Mouse (Mus musculus) cortical plate, adult 2 months (tissue): Measurements from ENCODE around the gene Mgrn1. TPM values are rescaled to one million over a fixed set of nuclear protein-coding genes. Genes with fewer than 3 reads are reported as not detected.

Experiments
- H3K27ac ChIP-seq: fragments of 200-500 bp; 2 replicates; pipeline ENCODE4 v1.5.1; 2012; ENCODE audit warnings: low read length, control low read depth, inconsistent platforms; ENCODE audit not compliant: insufficient read depth
- H3K4me1 ChIP-seq: fragments of 200-500 bp; 2 replicates; pipeline ENCODE4 v1.6.1; 2011; ENCODE audit warnings: low read length; ENCODE audit not compliant: control insufficient read depth, insufficient read depth
- H3K4me3 ChIP-seq: fragments of 200-500 bp; 2 replicates; pipeline ENCODE4 v1.5.1; 2011; ENCODE audit warnings: mild to moderate bottlenecking, low read length, control low read depth; ENCODE audit not compliant: insufficient read depth
- CTCF ChIP-seq: fragments of 200-500 bp; IDR thresholded peaks from 2 replicates; pipeline ENCODE4 v1.5.1; 2011; ENCODE audit warnings: mild to moderate bottlenecking, control low read depth, low read length; ENCODE audit not compliant: insufficient read depth; ENCODE audit errors: extremely low read depth
- POLR2A ChIP-seq: fragments of 200-500 bp; IDR thresholded peaks from 2 replicates; pipeline ENCODE4 v1.6.1; 2011; ENCODE audit warnings: mild to moderate bottlenecking, low read length, control low read depth; ENCODE audit not compliant: insufficient read depth; ENCODE audit errors: extremely low read depth
- polyA plus RNA-seq: library from polyadenylated mRNA; depleted of rRNA; stranded (reverse); fragments of >200 nt; gene quantifications from 2 replicates; pipeline ENCODE4 v1.2.3, GENCODE M21; 2012

The Mgrn1 gene
- polyA plus RNA-seq, 1 experiment, result 229 TPM

DNA sequence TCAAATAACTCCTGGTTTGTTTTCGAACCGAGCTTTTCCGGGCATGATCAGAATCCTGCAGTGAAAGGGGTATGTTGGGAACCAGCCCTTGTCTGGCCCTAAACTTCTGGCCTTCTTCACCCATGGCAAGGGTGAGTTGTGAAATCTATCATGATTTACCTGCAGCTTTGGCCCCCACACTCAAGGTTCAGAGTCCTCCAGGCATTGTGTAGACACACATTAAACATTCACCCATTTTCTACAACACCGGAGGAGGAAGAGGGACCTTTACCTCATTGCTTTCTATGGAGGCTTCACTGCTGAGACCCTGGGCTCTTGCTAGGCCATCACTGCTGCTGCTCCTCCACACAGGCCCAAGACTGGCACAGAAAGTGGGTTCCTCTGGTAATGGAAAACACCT lies 61.3 kb downstream of the Mgrn1 start:
- Histone ChIP-seq H3K27ac (no peak overlapping the region), H3K4me3 (no peak overlapping the region), H3K4me1 (no peaks in the 10 kb centered on the region)
- no peak for TF ChIP-seq CTCF
- TF ChIP-seq POLR2A, result no peak

DNA sequence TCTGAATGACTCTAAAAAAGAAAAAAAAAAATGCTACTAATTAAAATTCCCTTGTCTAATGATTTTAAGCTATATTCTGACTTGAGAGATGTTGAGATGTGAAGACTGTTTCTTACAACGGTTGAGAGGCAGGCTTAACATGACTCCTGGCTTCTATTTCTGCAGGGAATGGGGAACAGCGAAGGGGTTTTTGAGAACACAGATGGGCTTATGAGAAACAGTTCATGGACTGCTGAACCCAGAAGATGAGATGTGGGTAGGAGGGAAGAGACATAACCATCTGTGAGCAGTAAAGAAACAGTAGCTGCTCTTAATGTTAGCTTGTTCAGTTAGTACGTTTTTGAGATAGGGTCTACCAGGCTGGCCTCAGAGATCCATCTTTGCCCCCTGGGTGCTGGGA lies 70.6 kb downstream of the Mgrn1 start:
- TF ChIP-seq POLR2A (no peak), CTCF (no peak)
- Histone ChIP-seq H3K4me3 (no peak overlapping the region), H3K27ac (peak overlapping the region; percentile 72; the same call in 1 of the 2 replicates), H3K4me1 (peaks cover 7% of the 10 kb centered on the region)

GRCm38 (mm10) chr16:4957446-4957845 lies 71.4 kb downstream of the Mgrn1 start:
- H3K27ac ChIP-seq, result 0 out of 2 replicates have a peak overlapping the region, but pooled peaks have one; percentile 72
- TF ChIP-seq CTCF (no peak), POLR2A (no peak)

GRCm38 (mm10) chr16:4960260-4960659 lies 74.2 kb downstream of the Mgrn1 start:
- Histone ChIP-seq H3K4me3 (no peak overlapping the region), H3K4me1 (peaks cover 10% of the 10 kb centered on the region), H3K27ac (no peak overlapping the region)
- no peak for TF ChIP-seq CTCF
- no peak for TF ChIP-seq POLR2A

More at GRCm38 (mm10) chr16:4957446-4957845, 71.4 kb downstream of the Mgrn1 start:
- Histone ChIP-seq H3K4me3 (no peak overlapping the region), H3K4me1 (peaks cover 7% of the 10 kb centered on the region)

DNA sequence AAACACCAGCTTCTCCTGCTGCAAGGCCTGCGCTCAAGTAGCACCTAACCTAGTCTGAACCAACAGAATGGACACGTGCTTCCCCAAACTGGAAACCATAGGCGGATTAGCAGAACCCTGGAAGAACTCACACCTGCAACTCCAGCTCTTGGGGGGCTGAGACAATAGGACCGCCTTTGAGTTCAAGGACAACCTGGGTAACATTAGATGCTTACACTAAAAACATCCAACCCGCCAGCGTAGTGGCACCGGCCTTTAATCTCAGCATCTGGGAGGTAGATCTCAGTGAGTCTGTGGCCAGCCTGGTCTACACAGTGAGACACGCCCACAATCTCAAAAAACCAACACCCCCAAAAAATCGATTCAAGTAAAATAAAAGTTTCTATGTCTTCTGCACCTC lies 77.3 kb downstream of the Mgrn1 start:
- no peak for TF ChIP-seq POLR2A
- no peak for TF ChIP-seq CTCF
- peak overlapping the region; percentile 66 for H3K4me3 ChIP-seq
- peaks cover 3% of the 10 kb centered on the region; the same call in 1 of the 2 replicates for H3K4me1 ChIP-seq
- H3K27ac ChIP-seq, result no peak overlapping the region

DNA sequence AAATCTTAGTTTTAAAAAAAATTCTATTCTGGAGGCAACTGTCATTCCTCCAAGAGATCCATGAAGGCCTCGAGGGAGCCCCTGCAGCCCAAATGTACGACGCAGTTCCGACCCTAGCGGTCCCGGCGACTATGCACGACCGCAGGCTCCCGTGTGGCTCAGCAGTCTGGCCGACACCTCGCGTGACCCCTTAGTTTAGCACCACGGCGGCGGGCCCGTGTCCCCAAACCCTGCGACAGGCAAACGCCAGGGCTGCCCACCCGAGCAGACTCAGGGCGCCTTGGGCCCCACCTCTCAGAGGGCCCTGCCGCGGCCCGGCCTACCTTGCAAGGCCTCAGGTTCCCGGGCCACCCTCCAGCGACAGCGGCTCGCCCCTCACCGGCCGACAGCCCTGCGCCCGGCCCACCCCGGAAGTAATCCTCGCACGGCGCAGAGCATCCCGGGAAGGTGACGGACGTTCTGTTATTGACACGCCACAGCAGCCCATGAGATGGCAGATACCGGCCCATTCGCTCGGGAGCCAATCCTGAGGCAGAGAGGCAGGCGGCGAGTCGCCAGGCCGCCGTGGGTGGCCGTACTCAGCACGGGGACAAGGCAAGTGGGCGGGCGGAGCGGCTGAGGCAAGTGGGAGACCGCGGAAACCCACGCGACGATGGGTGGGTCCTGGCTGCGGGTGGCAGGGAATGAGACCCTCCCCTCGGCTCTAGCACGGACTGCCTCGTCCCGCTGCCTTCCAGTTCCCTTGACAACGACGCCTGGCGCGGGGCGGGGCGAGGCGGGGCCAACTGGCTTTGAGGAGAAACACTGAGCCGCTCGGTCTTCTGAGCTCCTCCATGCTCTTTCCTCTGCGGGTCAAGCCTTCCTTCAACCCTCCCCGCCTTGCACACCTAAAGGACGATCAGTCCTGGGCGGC lies 78.0 kb downstream of the Mgrn1 start, which contains the start of gene Anks3:
TSS of gene Anks3 (minus strand) at position 409 of the 913 bp plus-strand sequence.
- H3K4me3 ChIP-seq, result peak within 1 kb of the TSS; percentile 66
- TF ChIP-seq CTCF (no peak), POLR2A (peak; percentile 87)
- H3K4me1 ChIP-seq, result peaks cover 3% of the 10 kb centered on the region; the same call in 1 of the 2 replicates
- H3K27ac ChIP-seq, result peak within 1 kb of the TSS; percentile 76

GRCm38 (mm10) chr16:4964731-4965391 lies 78.8 kb downstream of the Mgrn1 start:
- TF ChIP-seq POLR2A, result no peak
- TF ChIP-seq CTCF, result no peak
- Histone ChIP-seq H3K4me1 (peaks cover 3% of the 10 kb centered on the region; the same call in 1 of the 2 replicates), H3K27ac (peak overlapping the region; percentile 76), H3K4me3 (peak overlapping the region; percentile 66)

DNA sequence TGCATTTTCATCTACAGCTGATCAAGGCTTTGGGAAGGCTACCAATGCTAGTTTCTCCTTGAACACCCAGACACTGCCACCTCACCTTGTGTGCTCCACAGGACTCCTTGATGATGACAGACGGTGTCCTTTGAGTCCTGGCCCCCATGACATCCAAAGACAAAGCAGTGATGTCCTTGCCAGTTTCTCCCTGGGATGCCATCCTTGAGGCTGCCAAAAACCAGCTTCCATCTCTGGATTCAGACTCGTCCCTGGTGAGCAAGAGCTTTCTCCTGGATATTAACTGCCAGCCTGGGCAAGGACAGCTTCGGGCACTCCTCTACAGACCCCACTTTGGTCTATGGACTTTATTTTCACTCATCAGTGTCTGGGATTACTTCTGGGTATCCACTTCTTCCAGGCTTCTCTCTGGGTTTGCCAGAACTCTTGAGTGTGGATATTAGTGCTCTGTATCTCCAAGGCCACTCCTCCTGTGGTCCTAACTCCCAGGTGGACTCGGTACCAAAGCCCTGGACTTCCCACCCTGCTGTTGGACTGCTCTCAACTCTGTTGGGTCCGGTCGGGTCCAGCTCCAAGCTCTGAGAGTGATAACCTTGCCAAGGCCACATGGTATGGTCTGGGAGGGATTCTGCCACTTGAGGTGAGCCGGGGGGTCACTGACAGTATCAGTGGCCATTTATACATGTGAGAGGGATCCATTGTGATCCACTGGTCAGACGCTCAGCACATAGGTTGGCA lies 79.5 kb downstream of the Mgrn1 start:
- H3K4me1 ChIP-seq, result peaks cover 3% of the 10 kb centered on the region; the same call in 1 of the 2 replicates
- peak overlapping the region; percentile 66; the same call in 1 of the 2 replicates for H3K4me3 ChIP-seq
- H3K27ac ChIP-seq, result no peak overlapping the region
- TF ChIP-seq CTCF (no peak), POLR2A (no peak)

GRCm38 (mm10) chr16:4968426-4968825 lies 82.4 kb downstream of the Mgrn1 start:
- H3K4me3 ChIP-seq, result no peak overlapping the region
- no peak overlapping the region for H3K27ac ChIP-seq
- TF ChIP-seq CTCF, result no peak
- H3K4me1 ChIP-seq, result no peaks in the 10 kb centered on the region
